Mouse (Mus musculus): ENCODE results near the gene Coro7.
"Not testable (repeated sequence)": the region's sequence is repeated elsewhere in the genome, so short reads cannot be mapped to it uniquely, and the experiment has no call there.

Coro7 gene

DNA sequence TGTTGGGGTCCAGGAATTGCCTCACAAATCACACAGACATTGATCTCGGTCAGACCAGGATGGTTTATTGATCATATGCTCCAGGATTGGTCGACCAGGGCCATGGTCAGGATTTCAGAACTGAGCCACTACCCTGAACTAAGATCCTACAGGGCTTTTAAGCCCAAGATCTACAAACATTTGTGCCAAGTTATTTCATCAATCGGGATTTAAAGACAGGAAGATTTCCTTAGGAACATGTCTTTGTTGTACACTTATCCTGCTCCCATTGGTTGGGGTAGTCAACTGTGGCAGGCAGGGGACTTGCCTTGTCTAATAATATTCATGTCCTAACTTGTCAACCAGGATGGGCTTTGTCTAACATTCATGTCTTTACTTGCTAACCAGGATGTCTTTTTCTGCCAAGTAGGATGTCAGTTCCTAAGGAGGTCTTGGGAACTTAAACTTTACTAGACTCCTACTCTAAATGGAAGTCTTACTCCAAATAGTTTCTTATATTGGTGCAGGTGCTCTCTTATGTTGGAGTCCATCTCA is 1.4 kb upstream of the Coro7 start:
- DNase-seq, result not testable (repeated sequence)

DNA sequence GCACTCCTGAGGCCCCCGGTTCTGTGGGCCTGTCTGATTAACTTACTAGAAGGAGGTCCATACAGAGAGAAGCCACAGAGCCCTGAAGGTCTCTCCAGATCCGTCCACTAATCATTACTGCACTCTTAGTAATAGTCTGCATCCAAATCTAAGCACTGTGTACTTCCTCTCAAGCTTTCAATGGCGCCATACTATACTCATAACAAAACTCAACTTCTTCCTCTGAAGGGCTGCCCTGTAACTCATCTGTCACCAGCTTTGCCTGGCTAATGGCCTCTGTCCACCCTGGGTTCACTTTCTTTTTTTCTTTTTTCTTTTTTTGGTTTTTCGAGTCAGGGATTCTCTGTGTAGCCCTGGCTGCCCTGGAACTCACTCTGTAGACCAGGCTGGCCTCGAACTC is 1.5 kb downstream of the Coro7 start:
- DNase-seq, result no peak

DNA sequence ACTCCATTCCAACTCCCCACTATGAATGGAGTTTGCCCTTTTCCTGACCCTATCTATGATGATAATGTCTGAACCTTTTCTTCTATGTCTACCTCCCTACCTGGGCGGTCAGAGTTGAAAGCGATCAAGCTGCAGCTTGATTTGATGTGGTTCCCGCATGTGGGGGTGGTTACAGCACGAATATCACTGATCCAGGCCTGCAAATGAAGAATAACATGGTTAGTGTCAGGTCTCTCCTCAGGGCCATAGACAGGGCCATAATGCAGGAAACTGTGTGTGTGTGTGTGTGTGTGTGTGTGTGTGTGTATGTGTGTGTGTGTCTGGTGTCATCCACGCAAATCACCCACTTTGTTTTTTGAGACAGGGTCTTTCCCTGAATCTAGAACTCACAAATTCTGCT is 2.7 kb downstream of the Coro7 start:
- DNase-seq, result no peak

DNA sequence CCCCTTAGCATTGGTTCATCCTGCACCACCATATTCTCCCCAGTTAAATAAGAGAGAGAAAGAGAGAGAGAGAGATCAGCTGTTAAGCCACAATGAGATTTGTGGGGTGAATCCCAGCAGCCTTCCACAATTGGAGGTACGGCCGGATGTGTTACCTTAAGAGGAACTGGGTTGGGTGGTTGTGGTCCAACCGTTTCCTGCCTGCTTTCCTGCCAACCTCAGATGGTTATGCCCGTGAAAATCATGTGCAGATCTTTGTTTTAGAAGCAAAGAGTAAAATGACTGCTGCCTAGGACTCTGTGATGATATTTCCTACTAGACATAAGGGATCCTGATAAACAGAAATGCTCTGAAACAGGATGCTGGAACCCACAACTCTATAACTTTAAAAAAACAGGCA is 5.5 kb downstream of the Coro7 start:
- no peak for DNase-seq

DNA sequence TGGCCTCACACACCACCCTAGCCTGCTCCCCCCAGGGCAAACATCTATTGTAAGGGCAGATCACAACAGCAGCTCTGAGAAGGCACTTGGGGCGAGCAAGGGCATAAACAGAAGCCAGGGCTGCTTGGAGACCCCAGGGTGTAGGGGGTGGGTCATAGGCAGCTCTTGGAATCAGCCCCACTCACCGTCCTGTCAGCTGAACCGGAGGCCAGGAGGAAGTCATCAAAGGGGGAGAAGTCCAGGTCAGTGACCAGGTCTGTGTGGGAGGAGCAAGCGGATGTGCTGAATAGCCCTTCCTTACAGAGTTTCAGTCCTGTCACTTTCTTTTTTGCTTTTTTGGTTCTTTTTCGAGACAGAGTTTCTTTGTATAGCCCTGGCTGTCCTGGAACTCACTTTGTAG is 9.3 kb downstream of the Coro7 start:
- DNase-seq, result no peak

DNA sequence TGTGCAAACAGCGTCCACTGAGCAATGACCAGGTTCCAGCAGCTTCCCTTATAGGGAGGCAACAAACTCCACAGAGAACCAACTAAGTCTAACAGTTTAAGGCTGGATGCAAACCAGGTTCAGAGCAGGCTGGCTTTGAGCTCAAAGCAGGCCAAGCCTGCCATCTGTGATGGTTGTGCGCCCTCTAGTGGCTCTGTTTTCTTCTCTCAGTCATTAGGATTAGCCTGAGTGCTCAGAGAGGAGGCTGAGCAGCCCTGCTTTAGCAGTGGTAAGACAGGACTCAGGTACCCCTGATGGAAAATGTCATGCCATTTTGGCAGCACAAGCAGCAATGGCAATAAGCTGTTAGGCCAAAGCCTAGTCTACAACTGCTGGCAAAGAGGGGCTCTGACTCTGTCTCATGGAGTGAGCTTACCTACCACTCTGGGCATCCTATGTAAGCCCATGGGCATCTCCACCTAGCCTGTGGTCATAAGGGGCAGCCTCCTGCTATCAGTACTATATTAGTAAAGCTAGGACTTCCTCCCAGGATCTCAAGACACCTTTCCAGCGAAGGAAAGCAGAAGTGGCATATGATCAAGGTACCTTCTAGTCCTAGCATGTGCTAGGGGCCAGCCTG is 12.3 kb downstream of the Coro7 start:
- peak; percentile 75 for DNase-seq

DNA sequence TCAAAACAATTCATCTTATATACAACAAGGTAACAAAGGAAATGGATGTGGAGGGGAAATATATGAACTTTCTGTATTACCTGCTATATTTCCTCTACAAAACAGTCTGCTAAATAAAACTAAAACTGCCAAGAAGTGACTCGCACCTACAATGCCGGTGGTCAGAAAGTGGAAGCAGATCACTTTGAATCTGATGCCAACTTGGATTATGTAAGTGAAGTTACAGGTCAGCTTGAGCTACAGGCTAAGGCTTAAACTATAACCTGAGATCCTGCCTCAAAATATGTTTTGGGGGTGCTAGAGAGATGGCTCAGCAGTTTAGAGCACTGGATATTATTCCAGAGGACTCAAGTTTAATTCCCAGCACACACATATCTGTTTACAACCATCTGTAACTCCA is 13.9 kb downstream of the Coro7 start:
- no peak for DNase-seq

DNA sequence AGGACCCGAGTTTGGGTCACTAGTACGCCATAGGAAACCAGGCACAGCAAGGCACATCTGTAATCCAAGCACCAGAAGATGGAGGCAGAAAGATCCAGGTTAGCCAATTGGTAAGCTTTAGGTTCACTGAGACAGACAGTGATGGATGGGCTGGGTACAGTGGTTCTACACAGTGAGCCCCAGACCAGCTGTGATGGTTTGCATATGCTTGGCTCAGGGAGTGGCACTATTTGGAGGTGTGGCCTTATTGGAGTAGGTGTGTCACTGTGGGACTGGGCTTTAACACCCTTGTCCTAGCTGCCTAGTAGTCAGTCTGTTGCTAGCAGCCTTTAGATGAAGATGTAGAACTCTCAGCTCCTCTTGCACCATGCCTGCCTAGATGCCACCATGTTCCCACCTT is 15.8 kb downstream of the Coro7 start:
- DNase-seq, result no peak

DNA sequence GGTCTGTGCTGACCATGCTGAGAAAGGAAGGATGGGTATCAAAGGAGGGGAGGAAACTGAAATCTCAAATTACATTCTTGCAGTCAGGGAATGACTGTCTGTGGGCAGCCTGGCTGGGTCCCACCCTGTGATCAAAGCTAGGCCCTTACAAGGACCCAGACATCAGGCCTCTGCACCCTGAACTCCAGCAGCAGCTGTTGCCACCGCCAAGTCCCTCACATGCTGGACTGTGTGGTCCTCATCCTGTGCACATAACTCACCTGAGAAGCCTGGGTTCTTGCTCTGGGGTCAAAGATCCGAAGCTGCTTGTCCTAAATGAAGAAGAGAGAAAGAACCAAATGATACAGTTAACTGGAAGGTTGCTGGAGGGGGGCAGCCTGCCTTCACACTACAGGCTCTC is 18.0 kb downstream of the Coro7 start:
- DNase-seq, result no peak

DNA sequence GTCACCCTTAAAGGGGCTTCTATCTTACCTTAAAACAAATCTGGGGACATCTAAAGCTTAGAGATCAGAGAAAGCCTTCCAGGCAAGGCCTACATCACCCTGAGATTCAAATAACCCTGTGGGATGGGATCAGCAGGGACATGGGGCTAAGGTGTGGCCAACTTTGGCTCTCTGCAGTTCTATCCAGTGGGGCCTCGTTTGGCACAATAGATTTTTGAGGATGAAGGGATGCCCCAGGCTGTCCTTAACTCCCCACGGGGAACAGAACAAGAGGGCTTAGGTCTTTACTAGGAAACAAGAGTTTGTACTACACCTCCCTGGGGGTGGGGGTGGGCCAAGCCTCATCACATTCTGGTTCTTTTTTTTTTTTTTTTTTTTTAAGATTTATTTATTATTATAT is 20.3 kb downstream of the Coro7 start:
- DNase-seq, result no peak

DNA sequence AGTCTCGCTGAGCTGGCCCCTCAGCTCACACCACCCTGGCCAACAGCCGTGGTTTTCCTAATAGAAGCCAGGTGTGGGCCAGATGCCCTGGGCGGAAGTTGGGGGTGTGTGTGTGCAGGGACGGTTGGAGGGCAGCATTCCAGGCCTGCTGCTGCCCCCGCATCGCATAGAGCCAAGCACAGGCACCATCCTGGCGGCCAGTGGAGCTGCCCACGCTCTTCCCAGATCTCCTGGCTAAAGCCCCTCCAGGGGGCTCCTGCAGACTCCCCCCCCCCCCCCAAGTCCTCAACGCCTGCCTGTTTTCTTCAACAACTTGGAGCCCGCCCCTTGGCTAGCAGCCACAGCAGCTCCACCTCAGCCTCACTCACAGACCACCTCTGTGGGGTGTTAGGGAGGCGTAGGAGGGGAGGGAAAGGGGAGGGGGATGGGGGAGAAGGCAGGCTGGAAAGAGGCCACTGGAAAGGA is 20.8 kb downstream of the Coro7 start:
- no peak for DNase-seq

DNA sequence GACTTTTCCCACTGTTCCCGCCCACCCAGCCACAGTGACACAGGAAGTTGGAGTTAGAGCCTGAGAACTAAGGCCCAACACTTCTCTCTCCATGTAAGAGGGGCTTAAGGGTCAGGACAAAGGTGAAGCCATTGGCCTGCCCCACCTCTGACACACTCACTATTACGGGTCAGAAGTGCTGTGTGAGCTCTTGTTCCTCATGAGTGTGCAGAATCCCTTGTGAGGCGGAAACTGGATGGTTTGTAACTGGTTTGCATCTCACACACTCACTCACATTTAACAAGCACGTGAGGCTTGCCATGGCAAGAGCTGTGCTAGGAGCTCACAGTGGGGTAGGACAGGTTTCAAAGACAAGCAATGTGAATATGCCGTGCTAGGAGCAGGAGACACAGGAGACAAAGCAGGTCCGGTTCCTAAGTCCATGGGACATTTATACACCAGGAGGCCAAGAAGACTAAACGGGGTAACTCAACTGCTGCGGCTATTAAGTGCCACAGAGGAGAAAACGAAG is 23.0 kb downstream of the Coro7 start:
- no peak for DNase-seq

DNA sequence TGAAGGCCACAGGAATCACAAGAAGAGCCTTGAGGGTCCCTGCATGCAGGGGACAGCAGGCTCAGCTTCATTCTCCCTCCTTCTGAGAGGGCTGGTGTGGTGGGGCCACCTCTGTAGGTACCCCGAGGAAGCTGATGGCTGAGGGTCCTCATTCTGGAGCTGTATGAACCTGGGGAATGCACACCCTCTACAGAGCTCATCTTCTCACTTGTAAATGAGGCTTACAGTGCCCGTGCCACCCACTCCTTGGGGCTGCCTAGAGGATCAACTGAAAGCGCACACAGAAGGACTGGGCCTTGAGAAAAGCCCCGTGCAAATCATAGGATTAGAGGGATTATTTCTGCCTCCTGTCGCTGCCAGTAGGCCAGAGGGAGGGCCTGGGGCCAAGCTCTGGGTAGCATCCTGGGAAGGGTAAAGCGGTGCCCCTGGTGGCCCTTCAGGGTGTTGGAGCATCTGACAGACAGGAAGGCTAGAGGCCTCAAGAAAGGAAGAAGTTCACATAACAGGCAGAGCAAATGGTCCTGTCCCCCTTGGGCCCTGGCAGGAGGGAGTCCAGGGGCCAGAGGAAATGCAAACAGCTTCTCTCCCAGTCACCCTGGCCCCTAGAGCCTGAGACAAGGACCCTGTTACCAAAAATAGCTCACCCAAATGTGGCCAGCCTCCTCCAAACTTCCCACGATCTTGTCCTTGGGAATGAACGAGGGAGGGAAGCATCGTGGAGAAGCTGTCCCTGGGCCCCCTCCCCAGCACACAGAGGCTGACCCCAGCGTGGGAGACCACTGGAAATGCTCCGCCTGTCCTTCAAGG is 23.6 kb downstream of the Coro7 start:
- DNase-seq, result no peak

DNA sequence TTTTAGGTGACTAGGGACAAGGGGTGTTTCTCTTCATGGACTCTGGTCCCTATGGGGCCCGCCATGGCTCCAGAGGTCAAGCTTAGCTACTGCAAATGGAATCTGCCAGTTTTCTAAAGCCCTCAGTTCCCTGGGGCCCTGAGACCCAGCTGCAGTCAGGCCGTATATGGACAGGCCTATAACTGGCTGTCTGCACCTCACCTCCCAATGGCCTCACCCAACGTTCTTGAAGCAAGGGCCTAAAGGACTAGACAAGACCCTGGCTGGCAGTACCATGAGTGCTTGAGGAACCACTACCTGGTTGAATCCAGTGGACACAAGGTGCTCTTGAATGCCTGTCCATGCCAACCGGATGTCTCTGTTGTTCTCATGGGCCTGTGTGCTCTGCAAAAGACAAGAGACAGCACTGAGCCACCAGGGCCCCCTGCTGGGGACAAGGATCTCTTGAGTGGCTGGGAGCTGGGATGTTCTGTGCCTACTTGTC is 24.3 kb downstream of the Coro7 start:
- no peak for DNase-seq

DNA sequence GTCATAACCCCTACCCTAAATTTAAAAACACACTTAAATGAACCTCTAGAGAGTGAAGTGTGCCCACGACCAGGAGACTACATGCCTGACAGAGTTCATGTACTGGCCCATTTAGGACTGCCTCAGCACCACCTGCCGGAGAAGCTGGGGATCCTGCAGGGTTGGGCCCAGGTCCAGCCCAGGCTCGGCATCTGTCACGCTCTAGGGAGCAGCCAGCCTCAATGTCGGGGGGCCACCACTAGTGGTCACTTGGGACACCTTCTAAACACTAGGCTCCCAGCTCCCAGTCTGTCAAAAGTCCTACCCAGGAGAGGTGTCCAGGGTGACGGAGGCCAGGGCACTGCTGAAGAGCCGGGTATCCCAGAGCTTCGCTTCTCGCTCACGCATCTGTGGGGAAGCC is 24.9 kb downstream of the Coro7 start:
- DNase-seq, result no peak

DNA sequence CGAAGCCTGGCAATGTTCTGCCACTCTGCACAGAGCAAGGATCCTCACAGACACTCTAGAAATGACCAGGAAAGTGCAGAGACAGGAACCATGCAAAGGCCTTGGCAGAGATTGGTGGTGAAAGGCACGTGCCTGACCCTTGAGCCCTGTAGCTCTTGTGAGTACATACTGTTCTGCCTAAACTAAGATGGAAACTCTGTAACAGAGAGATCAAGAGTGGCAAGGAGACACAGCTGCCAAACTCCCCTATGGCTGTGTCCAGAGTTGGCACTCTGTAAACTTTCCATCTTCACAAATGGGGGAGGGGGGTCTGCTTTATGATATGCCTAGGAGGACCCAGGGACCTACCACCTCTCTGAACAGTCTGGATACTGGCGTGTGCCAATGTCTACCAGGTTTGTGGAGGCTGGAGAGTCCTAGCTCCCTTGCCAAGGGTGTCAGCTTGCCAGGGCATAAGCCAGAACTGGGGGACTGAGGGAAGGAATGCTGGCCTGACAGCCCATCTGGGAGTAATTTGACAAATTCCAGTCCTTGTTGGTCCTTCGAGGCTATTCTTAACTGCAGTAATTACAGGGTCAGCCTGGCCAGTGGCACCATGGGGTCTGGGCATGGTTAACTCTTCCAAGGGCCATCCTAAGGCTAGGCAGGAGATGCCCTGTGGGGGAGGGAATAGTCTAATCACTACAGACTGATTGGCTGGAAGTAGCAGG is 26.7 kb downstream of the Coro7 start:
- DNase-seq, result no peak

DNA sequence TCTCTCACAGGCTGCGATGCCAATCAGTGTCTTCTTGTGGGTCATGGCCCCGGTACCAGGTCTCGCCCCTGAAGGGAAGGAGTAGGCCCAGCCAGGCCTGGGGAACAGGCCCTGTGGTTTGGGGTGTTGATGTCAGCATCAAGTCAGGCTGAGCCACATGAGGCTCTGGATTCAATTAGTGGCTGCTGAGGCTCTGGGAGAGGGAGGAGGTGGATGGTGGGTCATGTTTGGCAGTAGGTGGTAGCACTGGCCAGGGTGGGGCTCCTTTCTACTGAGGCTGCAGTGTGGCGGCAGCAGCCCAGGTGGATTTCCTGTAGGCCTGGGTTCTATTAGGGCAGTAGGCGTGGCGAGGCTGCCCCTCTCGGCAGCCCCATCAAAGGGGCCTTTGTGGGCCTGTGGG is 28.0 kb downstream of the Coro7 start:
- no peak for DNase-seq

DNA sequence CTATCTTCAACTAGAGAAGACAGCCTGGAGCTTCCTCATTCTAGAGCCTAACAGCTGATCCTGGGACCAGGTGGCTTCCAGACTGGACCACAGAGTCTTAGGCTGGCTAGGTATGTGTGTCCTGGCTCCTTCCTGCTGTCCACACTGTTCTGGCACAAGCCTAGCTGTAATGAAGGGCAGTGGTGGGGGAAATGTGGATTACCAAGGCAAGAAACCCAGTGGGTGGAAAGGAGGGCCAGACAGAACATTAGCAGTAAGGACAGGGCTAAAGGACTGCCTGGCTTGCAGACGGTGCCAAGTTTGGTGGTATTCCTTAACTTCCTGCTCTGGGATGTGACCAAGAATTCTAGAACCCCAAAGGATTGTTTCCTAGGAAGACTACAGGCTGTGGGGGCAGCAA is 28.5 kb downstream of the Coro7 start:
- DNase-seq, result no peak

DNA sequence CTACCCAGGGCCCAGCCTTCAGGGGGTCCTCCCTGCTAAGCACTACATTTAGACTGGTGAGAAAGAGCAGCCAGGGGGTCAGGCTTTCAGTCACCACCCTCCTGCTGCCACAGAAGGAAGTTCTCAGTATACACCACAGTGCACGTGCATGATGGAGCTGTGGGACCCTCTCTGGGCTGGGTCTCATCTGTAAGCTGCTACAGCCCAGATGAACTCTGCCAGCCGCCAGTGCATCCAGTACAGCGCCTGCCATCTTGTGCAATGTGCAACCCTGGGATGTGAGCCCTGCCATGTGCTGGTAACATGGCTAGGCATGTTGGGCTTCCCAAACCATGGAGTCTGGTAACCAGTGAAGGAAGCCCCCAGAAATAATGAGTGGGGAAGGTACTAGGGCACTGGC is 29.4 kb downstream of the Coro7 start:
- no peak for DNase-seq

DNA sequence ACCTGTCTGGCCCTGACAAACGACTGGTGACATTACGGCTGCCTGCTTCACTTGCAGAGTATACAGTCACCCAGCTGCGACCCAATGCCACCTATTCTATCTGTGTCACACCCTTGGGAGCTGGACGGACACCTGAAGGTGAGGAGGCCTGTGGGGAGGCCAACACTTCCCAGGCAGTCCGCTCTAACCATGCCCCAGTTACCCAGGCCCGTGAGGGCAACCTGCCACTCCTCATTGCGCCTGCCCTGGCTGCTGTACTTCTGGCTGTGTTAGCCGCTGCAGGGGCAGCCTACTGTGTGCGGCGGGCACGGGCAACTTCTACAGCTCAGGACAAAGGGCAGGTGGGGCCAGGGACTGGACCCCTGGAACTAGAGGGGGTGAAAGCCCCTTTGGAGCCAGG is 29.9 kb downstream of the Coro7 start:
- no peak for DNase-seq

DNA sequence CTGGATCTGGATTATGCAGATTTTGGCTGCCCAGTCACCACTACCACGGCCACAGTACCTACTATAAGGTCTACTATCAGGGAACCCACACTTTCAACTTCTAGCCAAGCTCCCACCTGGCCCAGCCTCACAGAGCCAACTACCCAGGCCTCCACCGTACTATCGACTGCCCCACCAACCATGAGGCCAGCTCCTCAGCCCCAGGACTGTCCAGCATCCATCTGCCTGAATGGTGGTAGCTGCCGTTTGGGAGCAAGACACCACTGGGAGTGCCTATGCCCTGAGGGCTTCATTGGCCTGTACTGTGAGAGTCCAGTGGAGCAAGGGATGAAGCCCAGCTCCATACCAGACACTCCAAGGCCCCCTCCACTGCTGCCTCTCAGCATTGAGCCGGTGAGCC is 30.4 kb downstream of the Coro7 start:
- no peak for DNase-seq

DNA sequence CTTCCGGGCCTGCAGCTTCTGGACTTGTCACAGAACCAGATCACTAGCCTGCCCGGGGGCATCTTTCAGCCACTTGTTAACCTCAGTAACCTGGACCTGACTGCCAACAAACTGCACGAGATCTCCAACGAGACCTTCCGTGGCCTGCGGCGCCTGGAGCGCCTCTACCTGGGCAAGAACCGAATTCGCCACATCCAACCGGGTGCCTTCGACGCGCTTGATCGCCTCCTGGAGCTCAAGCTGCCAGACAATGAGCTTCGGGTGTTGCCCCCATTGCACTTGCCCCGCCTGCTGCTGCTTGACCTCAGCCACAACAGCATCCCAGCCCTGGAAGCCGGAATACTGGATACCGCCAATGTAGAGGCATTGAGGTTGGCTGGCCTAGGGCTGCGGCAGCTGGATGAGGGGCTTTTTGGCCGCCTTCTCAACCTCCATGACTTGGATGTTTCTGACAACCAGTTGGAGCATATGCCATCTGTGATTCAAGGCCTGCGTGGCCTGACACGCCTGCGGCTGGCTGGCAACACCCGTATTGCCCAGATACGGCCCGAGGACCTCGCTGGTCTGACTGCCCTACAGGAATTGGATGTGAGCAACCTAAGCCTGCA is 31.1 kb downstream of the Coro7 start:
- no peak for DNase-seq

DNA sequence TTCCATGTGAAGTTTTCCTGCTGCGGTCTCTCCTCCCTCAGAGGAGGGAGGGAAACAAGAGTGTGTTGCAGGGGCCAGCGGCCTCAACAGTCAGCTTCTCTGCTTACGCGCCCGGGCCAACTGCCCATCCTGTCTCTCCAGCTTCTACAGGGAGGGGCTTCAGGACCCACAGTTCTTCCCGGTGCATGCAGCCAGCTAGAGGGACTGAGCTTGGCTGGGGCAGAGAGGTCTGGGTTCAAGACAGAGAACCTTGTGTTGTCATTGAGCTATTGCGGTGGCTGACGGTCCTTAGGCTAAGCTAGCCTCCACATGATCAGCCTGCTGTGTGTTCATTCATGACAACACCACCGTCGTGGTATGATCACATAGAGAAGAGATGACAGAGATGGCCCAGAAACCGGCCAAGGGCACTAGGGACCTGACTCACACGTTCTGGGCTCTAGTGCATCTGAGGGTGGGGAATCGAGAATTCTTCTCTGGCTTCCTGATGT is 31.9 kb downstream of the Coro7 start:
- DNase-seq, result no peak

Measured in right cerebral cortex, postnatal 25 days (tissue).